Mouse (Mus musculus): Measurements from ENCODE around the gene Tmem184b.

The Tmem184b gene

GRCm38 (mm10) chr15:79429994-79430393 is 26.6 kb upstream of the Tmem184b start:
- DNase-seq (ENCODE audit: low spot score in 2 of 2), result no peak

GRCm38 (mm10) chr15:79429527-79429926 is 26.2 kb upstream of the Tmem184b start:
- no peak for DNase-seq (ENCODE audit: low spot score in 2 of 2)

GRCm38 (mm10) chr15:79428616-79429015 is 25.2 kb upstream of the Tmem184b start:
- no peak for DNase-seq (ENCODE audit: low spot score in 2 of 2)

- DNase-seq (ENCODE audit: low spot score in 2 of 2), result no peak
These were observed 24.1 kb upstream of the Tmem184b start for GRCm38 (mm10) chr15:79427516-79427915.

GRCm38 (mm10) chr15:79425516-79425915 is 22.1 kb upstream of the Tmem184b start:
- peak in 1 of 2 experiments; percentile 42 for DNase-seq (ENCODE audit: low spot score in 2 of 2)

- peak; percentile 72 to 75 for DNase-seq (ENCODE audit: low spot score in 2 of 2)
These were observed 21.2 kb upstream of the Tmem184b start for GRCm38 (mm10) chr15:79424602-79425001.

GRCm38 (mm10) chr15:79422715-79423243 is 19.4 kb upstream of the Tmem184b start:
- no peak for DNase-seq (ENCODE audit: low spot score in 2 of 2)

- DNase-seq (ENCODE audit: low spot score in 2 of 2), result no peak
These were observed 15.3 kb upstream of the Tmem184b start for GRCm38 (mm10) chr15:79418677-79419076.

- DNase-seq (ENCODE audit: low spot score in 2 of 2), result no peak
These were observed 14.9 kb upstream of the Tmem184b start for GRCm38 (mm10) chr15:79418265-79418664.

GRCm38 (mm10) chr15:79417379-79417778 is 14.0 kb upstream of the Tmem184b start:
- DNase-seq (ENCODE audit: low spot score in 2 of 2), result no peak

GRCm38 (mm10) chr15:79416460-79417085 is 13.2 kb upstream of the Tmem184b start:
- no peak for DNase-seq (ENCODE audit: low spot score in 2 of 2)

GRCm38 (mm10) chr15:79414513-79414912 is 11.1 kb upstream of the Tmem184b start:
- no peak for DNase-seq (ENCODE audit: low spot score in 2 of 2)

- no peak for DNase-seq (ENCODE audit: low spot score in 2 of 2)
These were observed 10.4 kb upstream of the Tmem184b start for GRCm38 (mm10) chr15:79413802-79414201.

GRCm38 (mm10) chr15:79413201-79413600 is 9.8 kb upstream of the Tmem184b start:
- no peak for DNase-seq (ENCODE audit: low spot score in 2 of 2)

- DNase-seq (ENCODE audit: low spot score in 2 of 2), result no peak
These were observed 8.1 kb upstream of the Tmem184b start for GRCm38 (mm10) chr15:79411363-79412065.

- no peak for DNase-seq (ENCODE audit: low spot score in 2 of 2)
These were observed 5.8 kb upstream of the Tmem184b start for GRCm38 (mm10) chr15:79409077-79409573.

- DNase-seq (ENCODE audit: low spot score in 2 of 2), result no peak
These were observed 3.2 kb upstream of the Tmem184b start for GRCm38 (mm10) chr15:79406564-79406963.

- DNase-seq (ENCODE audit: low spot score in 2 of 2), result no peak
These were observed 908 bp upstream of the Tmem184b start for GRCm38 (mm10) chr15:79404277-79404676.

GRCm38 (mm10) chr15:79403763-79404210 is 418 bp upstream of the Tmem184b start:
- no peak for DNase-seq (ENCODE audit: low spot score in 2 of 2)

GRCm38 (mm10) chr15:79402176-79402575 is 1.2 kb downstream of the Tmem184b start:
- no peak for DNase-seq (ENCODE audit: low spot score in 2 of 2)

- DNase-seq (ENCODE audit: low spot score in 2 of 2), result no peak
These were observed 2.4 kb downstream of the Tmem184b start for GRCm38 (mm10) chr15:79400975-79401365.

GRCm38 (mm10) chr15:79400134-79400974 is 3.0 kb downstream of the Tmem184b start:
- DNase-seq (ENCODE audit: low spot score in 2 of 2), result no peak

Data from urinary bladder, postnatal 36 days (tissue).